Mouse (Mus musculus) CH12.LX (cell line): ENCODE measurements around the gene Nhsl1. TPM values are rescaled to one million over a fixed set of nuclear protein-coding genes. Genes with fewer than 3 reads are reported as not detected.

Source experiments
- DNase-seq: peaks from one replicate; pipeline ENCODE4 v3.0.0-alpha.2; 2013; ENCODE audit errors: extremely low read depth
- H3K27ac ChIP-seq: 2 replicates; pipeline ENCODE4 v1.5.1; 2012; ENCODE audit warnings: low read depth, mild to moderate bottlenecking, control low read depth, moderate library complexity; ENCODE audit not compliant: insufficient read depth
- H3K27me3 ChIP-seq: replicated peaks from 2 replicates; pipeline ENCODE3; 2012; ENCODE audit warnings: inconsistent platforms
- H3K36me3 ChIP-seq, 2 experiments: replicated peaks in 1 of 2; 2 replicates each; pipeline versions ENCODE3 to v1.6.1; 2012; ENCODE audit warnings: inconsistent platforms in 1 of 2, low read length in 1 of 2, mild to moderate bottlenecking in 1 of 2, mixed read lengths in 1 of 2, moderate library complexity in 1 of 2; ENCODE audit not compliant: control insufficient read depth in 1 of 2, insufficient read depth in 1 of 2
- H3K4me1 ChIP-seq, 2 experiments: 2 replicates each; pipeline ENCODE4 v1.6.1; 2012; ENCODE audit warnings: inconsistent platforms in 1 of 2, moderate library complexity in 1 of 2; ENCODE audit not compliant: insufficient read depth in 2 of 2, control insufficient read depth in 1 of 2
- H3K4me2 ChIP-seq: 2 replicates; pipeline ENCODE4 v1.6.1; 2012; ENCODE audit warnings: low read depth, mild to moderate bottlenecking, control low read depth; ENCODE audit not compliant: poor library complexity, insufficient read depth, severe bottlenecking
- H3K4me3 ChIP-seq, 3 experiments: fragments of 150-350 bp in 1 of 3; sonication (generic) in 1 of 3; replicated peaks in 1 of 3; 2 replicates each; pipeline versions ENCODE3 to v1.5.1; 2011 to 2012; ENCODE audit warnings: low read depth in 2 of 3, low read length in 2 of 3, mild to moderate bottlenecking in 2 of 3, moderate library complexity in 2 of 3, control low read depth in 1 of 3, improper control_type of control experiment in 1 of 3, inconsistent platforms in 1 of 3, mixed read lengths in 1 of 3; ENCODE audit not compliant: poor library complexity in 1 of 3
- H3K79me2 ChIP-seq: replicated peaks from 2 replicates; pipeline ENCODE4 v1.6.1; 2012; ENCODE audit warnings: mild to moderate bottlenecking, moderate library complexity; ENCODE audit not compliant: control insufficient read depth, poor library complexity, insufficient read depth, severe bottlenecking; ENCODE audit errors: extremely low read depth
- H3K9ac ChIP-seq: 2 replicates; pipeline ENCODE4 v1.6.1; 2012; ENCODE audit warnings: low read depth, mild to moderate bottlenecking, control low read depth, moderate library complexity; ENCODE audit not compliant: insufficient read depth
- H3K9me3 ChIP-seq: replicated peaks from 2 replicates; pipeline ENCODE3; 2012; ENCODE audit warnings: low read length, inconsistent platforms, mixed read lengths
- BHLHE40 ChIP-seq: IDR thresholded peaks from 2 replicates; pipeline ENCODE4 v1.6.1; 2011; ENCODE audit warnings: mild to moderate bottlenecking, low read depth, low read length, improper control_type of control experiment
- CHD1 ChIP-seq: IDR thresholded peaks from 2 replicates; pipeline ENCODE4 v1.6.1; 2012; ENCODE audit warnings: low read depth, low read length, improper control_type of control experiment, inconsistent platforms
- CTCF ChIP-seq, 2 experiments: IDR thresholded peaks in 1 of 2; conservative IDR thresholded peaks in 1 of 2; 2 replicates each; pipeline ENCODE4 v1.5.1; 2011 to 2012; ENCODE audit warnings: low read depth in 2 of 2, low read length in 2 of 2, improper control_type of control experiment in 1 of 2, inconsistent platforms in 1 of 2, mild to moderate bottlenecking in 1 of 2, moderate library complexity in 1 of 2
- EP300 ChIP-seq: IDR thresholded peaks from 2 replicates; pipeline ENCODE4 v1.6.1; 2011; ENCODE audit warnings: low read length, improper control_type of control experiment
- ETS1 ChIP-seq: conservative IDR thresholded peaks from 2 replicates; pipeline ENCODE4 v1.6.1; 2012; ENCODE audit warnings: low read depth, mild to moderate bottlenecking, inconsistent platforms, low read length, improper control_type of control experiment, moderate library complexity
- GABPA ChIP-seq: IDR thresholded peaks from 2 replicates; pipeline ENCODE4 v1.6.1; 2012; ENCODE audit warnings: low read depth, low read length, improper control_type of control experiment, inconsistent platforms; ENCODE audit not compliant: insufficient replicate concordance
- HCFC1 ChIP-seq: IDR thresholded peaks from 2 replicates; pipeline ENCODE4 v1.6.1; 2012; ENCODE audit warnings: low read depth, mild to moderate bottlenecking, inconsistent platforms, low read length, improper control_type of control experiment
- JUN ChIP-seq: IDR thresholded peaks from 2 replicates; pipeline ENCODE4 v1.6.1; 2011; ENCODE audit warnings: low read depth, mild to moderate bottlenecking, low read length, improper control_type of control experiment, moderate library complexity; ENCODE audit not compliant: insufficient read depth
- JUND ChIP-seq: conservative IDR thresholded peaks from 2 replicates; pipeline ENCODE4 v1.6.1; 2011; ENCODE audit warnings: low read depth, low read length, improper control_type of control experiment
- MAX ChIP-seq: IDR thresholded peaks from 2 replicates; pipeline ENCODE4 v1.6.1; 2011; ENCODE audit warnings: low read length, improper control_type of control experiment
- MEF2A ChIP-seq: IDR thresholded peaks from 2 replicates; pipeline ENCODE4 v1.6.1; 2014; ENCODE audit warnings: low read depth, mild to moderate bottlenecking, inconsistent platforms, low read length, improper control_type of control experiment, borderline replicate concordance
- MXI1 ChIP-seq: IDR thresholded peaks from 2 replicates; pipeline ENCODE4 v1.6.1; 2011; ENCODE audit warnings: mild to moderate bottlenecking, low read depth, low read length, improper control_type of control experiment
- MYC ChIP-seq: IDR thresholded peaks from 2 replicates; pipeline ENCODE4 v1.6.1; 2011; ENCODE audit warnings: low read depth, mild to moderate bottlenecking, improper control_type of control experiment, low read length
- NRF1 ChIP-seq: IDR thresholded peaks from 2 replicates; pipeline ENCODE4 v1.6.1; 2014; ENCODE audit warnings: low read depth, mild to moderate bottlenecking, inconsistent platforms, low read length, improper control_type of control experiment, moderate library complexity
- PAX5 ChIP-seq: IDR thresholded peaks from 2 replicates; pipeline ENCODE4 v1.6.1; 2012; ENCODE audit warnings: low read length, inconsistent platforms, mixed read lengths
- POLR2AphosphoS2 ChIP-seq: IDR thresholded peaks from 2 replicates; pipeline ENCODE4 v1.6.1; 2011; ENCODE audit warnings: low read depth, low read length, improper control_type of control experiment
- RAD21 ChIP-seq: IDR thresholded peaks from 2 replicates; pipeline ENCODE4 v1.6.1; 2011; ENCODE audit warnings: low read depth, mild to moderate bottlenecking, low read length, improper control_type of control experiment, moderate library complexity
- RCOR1 ChIP-seq: conservative IDR thresholded peaks from 2 replicates; pipeline ENCODE4 v1.6.1; 2012; ENCODE audit warnings: low read depth, mild to moderate bottlenecking, inconsistent platforms, low read length, improper control_type of control experiment
- SIN3A ChIP-seq: IDR thresholded peaks from 2 replicates; pipeline ENCODE4 v1.6.1; 2012; ENCODE audit warnings: low read length, improper control_type of control experiment, inconsistent platforms
- SMC3 ChIP-seq: IDR thresholded peaks from 2 replicates; pipeline ENCODE4 v1.6.1; 2011; ENCODE audit warnings: low read depth, low read length, improper control_type of control experiment
- TBP ChIP-seq: conservative IDR thresholded peaks from 2 replicates; pipeline ENCODE4 v1.6.1; 2011; ENCODE audit warnings: low read depth, low read length, improper control_type of control experiment
- TCF12 ChIP-seq: IDR thresholded peaks from 2 replicates; pipeline ENCODE4 v1.6.1; 2014; ENCODE audit warnings: low read depth, mild to moderate bottlenecking, inconsistent platforms, low read length, improper control_type of control experiment
- UBTF ChIP-seq: IDR thresholded peaks from 2 replicates; pipeline ENCODE4 v1.6.1; 2012; ENCODE audit warnings: low read depth, mild to moderate bottlenecking, inconsistent platforms, low read length, improper control_type of control experiment, moderate library complexity
- USF1 ChIP-seq: IDR thresholded peaks from 2 replicates; pipeline ENCODE4 v1.6.1; 2014; ENCODE audit warnings: low read depth, mild to moderate bottlenecking, inconsistent platforms, low read length, improper control_type of control experiment
- USF2 ChIP-seq: conservative IDR thresholded peaks from 2 replicates; pipeline ENCODE4 v1.6.1; 2011; ENCODE audit warnings: low read depth, low read length, improper control_type of control experiment
- ZC3H11A ChIP-seq: IDR thresholded peaks from 2 replicates; pipeline ENCODE4 v1.6.1; 2012; ENCODE audit warnings: low read depth, mild to moderate bottlenecking, inconsistent platforms, low read length, improper control_type of control experiment
- ZKSCAN1 ChIP-seq: IDR thresholded peaks from 2 replicates; pipeline ENCODE4 v1.6.1; 2012; ENCODE audit warnings: low read depth, inconsistent platforms, low read length, improper control_type of control experiment, borderline replicate concordance
- dilution Hi-C: fragments of 300-500 bp; cut with MboI; formaldehyde crosslinking; loops from 2 replicates; pipeline ENCODE4 v1.14.3; 2020; ENCODE audit warnings: low sequenced_read_pairs; ENCODE audit not compliant: extremely low pct_unique_long_range_greater_than_20kb, extremely low pct_ligation_motif_present
- in situ Hi-C: fragments of 300-500 bp; cut with MboI; formaldehyde crosslinking; loops from 3 replicates; pipeline ENCODE4 v1.14.3; 2019; ENCODE audit warnings: low sequenced_read_pairs, low pct_ligation_motif_present, low pct_unique_long_range_greater_than_20kb, mixed read lengths
- polyA plus RNA-seq: library from polyadenylated mRNA; unstranded; fragments of >175 nt; gene quantifications from 2 replicates; pipeline ENCODE4 v1.2.1, GENCODE M21; 2012; ENCODE audit warnings: low read depth; ENCODE audit not compliant: insufficient read length
- total RNA-seq, 2 experiments: library from RNA; depleted of rRNA; stranded (reverse); fragments of 300-350 nt in 1 of 2; fragments of >200 nt in 1 of 2; gene quantifications; 2 replicates each; pipeline ENCODE4 v1.2.3; 2012 to 2014

Nhsl1 gene
- total and polyA plus RNA-seq, 3 experiments: 0.13 to 0.19 (median 0.15) TPM

DNA sequence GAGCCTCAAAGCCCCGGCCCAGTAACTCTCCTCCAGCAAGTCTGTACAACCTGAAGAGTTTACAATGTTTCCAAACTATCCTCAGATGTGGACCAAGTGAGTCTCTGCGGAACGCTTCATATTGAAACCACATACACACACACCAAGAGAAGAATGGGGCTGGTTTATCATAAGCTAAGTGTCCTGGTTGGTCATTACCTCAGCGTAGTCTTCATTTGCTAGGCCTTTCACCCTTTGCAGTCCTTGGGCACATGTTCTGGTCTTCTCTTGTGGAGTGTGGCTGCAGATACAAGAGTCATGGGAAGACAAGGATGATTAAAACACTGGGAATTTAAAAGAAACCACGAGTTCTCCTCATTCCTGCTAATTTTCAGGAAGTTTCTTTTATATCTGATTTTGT, 34.2 kb downstream of the Nhsl1 start:
- in situ Hi-C loops: no loop called here
- no peak overlapping the region for H3K4me3 ChIP-seq
- no peaks in the 10 kb centered on the region for H3K79me2 ChIP-seq
- H3K4me1 ChIP-seq: no peaks in the 10 kb centered on the region; a peak in 1 of 4 replicates
- no peaks in the 10 kb centered on the region for H3K9me3 ChIP-seq
- no peak for TF ChIP-seq MEF2A
- TF ChIP-seq BHLHE40: no peak
- no peak for TF ChIP-seq PAX5
- TF ChIP-seq CTCF (conservative IDR thresholded peaks at IDR 0.05 in 1 of 2, IDR thresholded peaks at IDR 0.05 in 1 of 2; ENCODE audit: low read depth in 2 of 2, low read length in 2 of 2): no peak
- no peak for TF ChIP-seq MYC
- no peak for TF ChIP-seq ETS1
- no peak for TF ChIP-seq GABPA
- TF ChIP-seq MXI1: no peak
- TF ChIP-seq HCFC1: no peak
- no peak for TF ChIP-seq SMC3
- TF ChIP-seq ZC3H11A: no peak
- no peak for TF ChIP-seq TCF12
- TF ChIP-seq RCOR1: no peak
- no peak for TF ChIP-seq USF2
- TF ChIP-seq USF1: no peak
- TF ChIP-seq JUND: no peak
- no peak for TF ChIP-seq POLR2AphosphoS2
- TF ChIP-seq NRF1: no peak
- H3K9ac ChIP-seq: no peak overlapping the region
- dilution Hi-C loops: no loop called here
- no peak overlapping the region for H3K27ac ChIP-seq
- no peak for DNase-seq
- H3K4me2 ChIP-seq: no peak overlapping the region
- H3K27me3 ChIP-seq: no peaks in the 10 kb centered on the region
- no peaks in the 10 kb centered on the region for H3K36me3 ChIP-seq

DNA sequence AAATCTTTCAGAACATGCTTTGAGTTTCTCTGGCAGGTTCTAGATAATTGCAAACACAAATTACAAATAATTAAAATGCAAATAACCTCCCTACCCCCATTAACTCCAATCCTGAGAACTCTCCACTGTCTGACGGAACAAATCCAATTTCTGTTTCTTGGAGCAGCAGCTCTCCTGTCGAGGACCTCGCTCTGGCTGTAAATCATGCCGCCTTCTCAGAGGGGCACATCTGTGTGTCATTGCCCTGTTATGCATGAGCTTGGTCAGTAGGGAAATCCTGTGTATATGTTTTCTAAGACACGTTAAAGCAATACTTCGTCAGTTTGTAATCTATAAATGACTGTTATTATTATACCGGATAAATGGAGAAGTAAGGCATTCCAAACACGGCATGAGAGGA, 35.3 kb downstream of the Nhsl1 start:
- Histone ChIP-seq H3K9me3 (no peaks in the 10 kb centered on the region), H3K4me2 (no peak overlapping the region), H3K4me1 (no peaks in the 10 kb centered on the region; a peak in 1 of 4 replicates), H3K79me2 (no peaks in the 10 kb centered on the region), H3K27ac (no peak overlapping the region), H3K27me3 (no peaks in the 10 kb centered on the region), H3K4me3 (no peak overlapping the region), H3K9ac (no peak overlapping the region), H3K36me3 (no peaks in the 10 kb centered on the region)
- no peak for DNase-seq
- in situ Hi-C loops: no loop called here
- dilution Hi-C loops: no loop called here
- TF ChIP-seq MYC (no peak), JUN (no peak), CHD1 (no peak), ZKSCAN1 (no peak), RAD21 (no peak), SIN3A (no peak), ZC3H11A (no peak), UBTF (no peak), CTCF (conservative IDR thresholded peaks at IDR 0.05 in 1 of 2, IDR thresholded peaks at IDR 0.05 in 1 of 2; ENCODE audit: low read depth in 2 of 2, low read length in 2 of 2) (no peak), EP300 (no peak), USF2 (no peak), TBP (no peak), TCF12 (no peak), MAX (no peak), PAX5 (no peak)
